Mouse (Mus musculus): ENCODE results near the gene Brd4. TPM values are rescaled to one million over a fixed set of nuclear protein-coding genes. Genes with fewer than 3 reads are reported as not detected.
A peak's percentile ranks its signal among the peaks of the same experiment; 100 is the strongest.

Brd4 gene
- polyA plus RNA-seq, 1 experiment from 2014 or later: 51.0 TPM

DNA sequence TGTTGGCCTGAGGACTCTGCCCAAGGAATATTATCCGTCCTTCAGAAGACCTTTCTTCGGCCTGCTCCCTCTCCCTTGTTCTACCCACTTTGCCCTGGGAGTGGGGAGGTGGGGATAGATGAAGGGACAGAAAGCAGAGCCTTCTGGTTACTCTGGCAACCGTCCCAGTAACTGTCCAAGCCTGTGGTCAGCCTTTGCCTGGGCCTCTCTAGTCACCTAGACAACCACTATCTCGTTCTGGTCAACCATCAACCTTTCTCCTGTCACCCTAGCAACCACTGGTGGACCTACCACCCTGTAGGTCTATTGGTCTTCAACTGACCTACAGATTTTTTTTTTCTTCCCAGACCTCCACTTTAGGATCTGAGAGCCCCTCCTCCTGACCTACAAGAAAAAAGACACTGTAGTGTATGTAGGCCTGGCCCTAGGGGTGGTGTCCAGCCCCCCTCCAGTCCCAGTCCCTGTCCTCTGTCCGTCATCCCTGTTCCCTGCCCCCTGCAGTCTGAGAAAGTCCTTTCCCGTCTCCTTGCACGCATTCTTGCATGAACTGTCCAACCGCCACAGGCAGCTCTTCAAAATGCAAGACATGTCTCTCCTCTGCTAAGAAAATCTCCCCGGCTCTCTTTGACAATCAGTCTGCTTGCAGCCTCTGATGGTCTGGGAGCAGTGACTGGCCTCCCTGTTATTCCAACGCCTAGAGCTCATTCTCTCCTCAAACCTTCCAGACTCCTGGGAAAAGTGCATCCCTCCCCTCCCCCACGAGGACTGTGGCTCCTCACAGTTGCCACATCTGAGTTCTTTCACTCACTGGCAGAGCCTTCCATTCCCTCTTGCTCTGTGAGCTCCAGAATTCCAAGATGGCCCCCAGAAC is 104.7 kb downstream of the Brd4 start:
- H3K4me3 ChIP-seq (ENCODE audit: low read depth, low read length): no peak overlapping the region
- ATAC-seq (peak; percentile 57), DNase-seq (ENCODE audit: low spot score) (peak; percentile 37)
- no peaks in the 10 kb centered on the region for H3K36me3 ChIP-seq (ENCODE audit: control insufficient read depth, insufficient read depth, low read length)
- no peak overlapping the region for H3K9ac ChIP-seq (ENCODE audit: low read length)
- 37% methylated on average over 11 of the region's 11 CpGs for WGBS
- H3K27ac ChIP-seq (ENCODE audit: low read depth, low read length): peak overlapping the region; percentile 53; the same call in 1 of the 2 replicates
- H3K4me1 ChIP-seq (ENCODE audit: control insufficient read depth, insufficient read depth, low read length): peaks cover 3% of the 10 kb centered on the region; the same call in 1 of the 2 replicates
- no peaks in the 10 kb centered on the region for H3K27me3 ChIP-seq (replicated peaks; ENCODE audit: control insufficient read depth, insufficient read depth, low read length)
- H3K4me2 ChIP-seq (ENCODE audit: low read length): no peak overlapping the region
- H3K9me3 ChIP-seq (replicated peaks; ENCODE audit: control insufficient read depth, low read length): no peaks in the 10 kb centered on the region

- no peak overlapping the region for H3K9ac ChIP-seq (ENCODE audit: low read length)
- DNase-seq (ENCODE audit: low spot score): no peak
- peaks cover 3% of the 10 kb centered on the region; the same call in 1 of the 2 replicates for H3K4me1 ChIP-seq (ENCODE audit: control insufficient read depth, insufficient read depth, low read length)
- H3K4me2 ChIP-seq (ENCODE audit: low read length): no peak overlapping the region
- WGBS: 92% methylated on average over 4 of the region's 4 CpGs
- no peaks in the 10 kb centered on the region for H3K27me3 ChIP-seq (replicated peaks; ENCODE audit: control insufficient read depth, insufficient read depth, low read length)
- no peak overlapping the region for H3K27ac ChIP-seq (ENCODE audit: low read depth, low read length)
- no peak for ATAC-seq
- no peaks in the 10 kb centered on the region for H3K9me3 ChIP-seq (replicated peaks; ENCODE audit: control insufficient read depth, low read length)
- H3K36me3 ChIP-seq (ENCODE audit: control insufficient read depth, insufficient read depth, low read length): no peaks in the 10 kb centered on the region
- no peak overlapping the region for H3K4me3 ChIP-seq (ENCODE audit: low read depth, low read length)
Measured at GRCm38 (mm10) chr17:32176919-32177318, 107.6 kb downstream of the Brd4 start.

DNA sequence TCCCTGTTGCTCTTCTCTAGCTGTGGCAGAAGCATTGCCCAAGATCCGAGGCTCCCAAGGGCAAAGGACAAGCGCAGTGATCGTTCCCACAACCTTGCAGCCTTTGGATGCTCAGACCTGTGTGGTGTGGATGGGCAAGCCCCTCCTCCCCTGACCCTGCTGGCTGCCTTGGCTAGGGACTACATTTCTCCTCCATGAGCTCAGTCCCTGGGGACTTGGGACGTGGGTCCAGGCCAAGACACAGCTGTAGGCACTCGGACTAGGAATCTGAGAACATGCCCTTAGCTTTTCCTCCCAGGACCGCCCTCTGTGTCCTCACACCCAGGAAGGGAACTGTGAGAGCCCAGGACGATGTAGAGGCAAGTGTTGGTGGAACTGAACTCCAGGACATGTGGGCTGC is 111.4 kb downstream of the Brd4 start:
- H3K27ac ChIP-seq (ENCODE audit: low read depth, low read length): no peak overlapping the region
- H3K4me2 ChIP-seq (ENCODE audit: low read length): no peak overlapping the region
- H3K9me3 ChIP-seq (replicated peaks; ENCODE audit: control insufficient read depth, low read length): no peaks in the 10 kb centered on the region
- 70% methylated on average over 7 of the region's 7 CpGs for WGBS
- no peaks in the 10 kb centered on the region for H3K4me1 ChIP-seq (ENCODE audit: control insufficient read depth, insufficient read depth, low read length)
- H3K9ac ChIP-seq (ENCODE audit: low read length): no peak overlapping the region
- H3K27me3 ChIP-seq (replicated peaks; ENCODE audit: control insufficient read depth, insufficient read depth, low read length): no peaks in the 10 kb centered on the region
- DNase-seq (ENCODE audit: low spot score) (no peak), ATAC-seq (no peak)
- H3K4me3 ChIP-seq (ENCODE audit: low read depth, low read length): no peak overlapping the region
- H3K36me3 ChIP-seq (ENCODE audit: control insufficient read depth, insufficient read depth, low read length): no peaks in the 10 kb centered on the region

- Histone ChIP-seq H3K4me1 (ENCODE audit: control insufficient read depth, insufficient read depth, low read length) (no peaks in the 10 kb centered on the region), H3K27ac (ENCODE audit: low read depth, low read length) (no peak overlapping the region), H3K4me3 (ENCODE audit: low read depth, low read length) (no peak overlapping the region), H3K4me2 (ENCODE audit: low read length) (no peak overlapping the region), H3K9me3 (replicated peaks; ENCODE audit: control insufficient read depth, low read length) (no peaks in the 10 kb centered on the region), H3K27me3 (replicated peaks; ENCODE audit: control insufficient read depth, insufficient read depth, low read length) (no peaks in the 10 kb centered on the region), H3K9ac (ENCODE audit: low read length) (no peak overlapping the region), H3K36me3 (ENCODE audit: control insufficient read depth, insufficient read depth, low read length) (no peaks in the 10 kb centered on the region)
- ATAC-seq (no peak), DNase-seq (ENCODE audit: low spot score) (no peak)
- 86% methylated on average over 2 of the region's 2 CpGs for WGBS
Measured at GRCm38 (mm10) chr17:32172485-32172884, 112.0 kb downstream of the Brd4 start.

DNA sequence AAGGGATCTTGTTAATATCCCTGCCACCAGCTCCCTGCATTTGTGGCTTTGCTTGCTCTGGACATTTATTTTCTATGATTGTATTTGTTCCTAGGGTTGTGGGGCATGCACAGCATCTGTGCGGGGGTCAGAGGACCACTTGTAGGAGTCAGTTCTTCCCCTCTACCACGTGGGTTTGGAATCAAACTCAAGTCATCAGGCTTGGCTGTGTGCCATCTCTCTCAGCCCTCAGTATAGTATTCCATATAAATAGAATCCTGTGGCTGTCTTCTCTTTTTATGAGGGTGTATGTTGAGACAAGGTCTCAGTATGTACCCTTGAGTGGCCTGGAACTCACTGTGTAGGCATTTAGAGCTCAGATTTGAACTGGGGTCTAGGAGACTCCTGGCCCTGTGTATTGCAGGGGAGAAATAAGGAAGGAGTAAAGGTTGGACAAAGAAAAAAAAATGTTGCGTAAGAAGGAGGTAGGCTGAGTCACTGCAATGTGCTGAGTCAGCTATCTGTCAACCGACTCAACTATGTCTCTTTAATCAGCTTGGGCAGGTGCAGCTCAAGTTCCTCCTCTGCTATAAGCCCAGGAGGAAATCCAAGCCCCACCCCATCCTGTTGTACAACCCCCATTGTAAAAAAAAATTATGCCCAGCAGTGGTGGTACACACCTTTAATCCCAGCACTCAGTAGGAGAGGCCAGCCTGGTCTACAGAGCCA is 114.8 kb downstream of the Brd4 start:
- Histone ChIP-seq H3K9me3 (replicated peaks; ENCODE audit: control insufficient read depth, low read length) (no peaks in the 10 kb centered on the region), H3K27me3 (replicated peaks; ENCODE audit: control insufficient read depth, insufficient read depth, low read length) (no peaks in the 10 kb centered on the region), H3K4me2 (ENCODE audit: low read length) (no peak overlapping the region), H3K36me3 (ENCODE audit: control insufficient read depth, insufficient read depth, low read length) (no peaks in the 10 kb centered on the region), H3K9ac (ENCODE audit: low read length) (no peak overlapping the region), H3K4me1 (ENCODE audit: control insufficient read depth, insufficient read depth, low read length) (peaks cover 4% of the 10 kb centered on the region), H3K4me3 (ENCODE audit: low read depth, low read length) (no peak overlapping the region), H3K27ac (ENCODE audit: low read depth, low read length) (no peak overlapping the region)
- ATAC-seq (no peak), DNase-seq (ENCODE audit: low spot score) (no peak)
- 83% methylated on average over 4 of the region's 4 CpGs for WGBS

- Histone ChIP-seq H3K36me3 (ENCODE audit: control insufficient read depth, insufficient read depth, low read length) (no peaks in the 10 kb centered on the region), H3K4me1 (ENCODE audit: control insufficient read depth, insufficient read depth, low read length) (peaks cover 4% of the 10 kb centered on the region), H3K9me3 (replicated peaks; ENCODE audit: control insufficient read depth, low read length) (no peaks in the 10 kb centered on the region), H3K9ac (ENCODE audit: low read length) (peak within 1 kb of the TSS; percentile 70), H3K27me3 (replicated peaks; ENCODE audit: control insufficient read depth, insufficient read depth, low read length) (no peaks in the 10 kb centered on the region), H3K4me2 (ENCODE audit: low read length) (peak within 1 kb of the TSS; percentile 82), H3K27ac (ENCODE audit: low read depth, low read length) (peak within 1 kb of the TSS; percentile 79), H3K4me3 (ENCODE audit: low read depth, low read length) (peak within 1 kb of the TSS; percentile 43)
- DNase-seq (ENCODE audit: low spot score) (peak; percentile 75), ATAC-seq (peak; percentile 56)
- under 1% methylated on average over 16 of the region's 39 CpGs for WGBS
Measured at GRCm38 (mm10) chr17:32166687-32167086, 117.8 kb downstream of the Brd4 start, which contains the start of gene Notch3. Gene Notch3, minus strand, starts transcription at chr17:32166852.

DNA sequence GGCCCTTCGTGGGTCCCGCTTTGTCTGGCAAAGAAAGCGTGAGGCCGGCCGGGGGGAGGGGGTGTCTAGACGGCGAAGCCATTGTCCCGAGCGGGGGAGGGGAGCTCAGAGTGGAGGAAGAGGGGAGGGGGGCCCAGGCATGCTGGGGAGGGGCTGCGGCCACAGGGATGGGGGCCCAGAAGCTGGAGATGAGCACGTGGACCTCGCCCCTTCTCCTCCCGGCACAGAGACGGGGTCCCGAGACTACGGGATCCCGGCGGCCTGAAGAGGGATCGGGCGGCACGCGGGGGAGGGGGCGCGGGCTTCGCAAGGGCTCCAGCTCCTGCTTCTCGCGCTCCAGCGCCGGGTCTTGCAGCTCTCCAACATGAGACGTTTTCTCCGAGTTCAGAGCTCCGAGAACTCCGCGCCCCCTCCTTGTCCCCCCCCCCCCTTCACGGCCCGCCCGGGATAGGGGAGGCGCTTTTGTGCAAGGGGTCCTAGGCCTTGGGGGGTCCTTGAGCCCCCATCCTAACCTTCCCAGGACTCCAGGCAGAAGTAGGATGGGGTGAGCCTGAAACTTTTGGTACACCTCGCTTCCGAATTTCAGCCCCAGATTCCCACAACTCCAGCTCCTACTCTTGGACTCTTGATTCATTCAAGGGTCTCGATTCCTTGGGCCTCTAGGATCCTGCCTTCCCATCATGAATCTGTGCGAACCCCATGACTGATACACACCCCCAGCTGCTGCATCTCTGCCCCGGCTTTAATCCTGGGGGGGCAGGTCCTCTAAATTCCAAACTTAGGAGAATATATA is 118.5 kb downstream of the Brd4 start:
- no peaks in the 10 kb centered on the region for H3K27me3 ChIP-seq (replicated peaks; ENCODE audit: control insufficient read depth, insufficient read depth, low read length)
- no peaks in the 10 kb centered on the region for H3K36me3 ChIP-seq (ENCODE audit: control insufficient read depth, insufficient read depth, low read length)
- DNase-seq (ENCODE audit: low spot score) (peak; percentile 91), ATAC-seq (peak; percentile 69)
- peak overlapping the region; percentile 43 for H3K4me3 ChIP-seq (ENCODE audit: low read depth, low read length)
- H3K4me1 ChIP-seq (ENCODE audit: control insufficient read depth, insufficient read depth, low read length): peaks cover 4% of the 10 kb centered on the region
- no peaks in the 10 kb centered on the region for H3K9me3 ChIP-seq (replicated peaks; ENCODE audit: control insufficient read depth, low read length)
- H3K9ac ChIP-seq (ENCODE audit: low read length): peak overlapping the region; percentile 70
- H3K4me2 ChIP-seq (ENCODE audit: low read length): peak overlapping the region; percentile 82
- WGBS: under 1% methylated on average over 37 of the region's 43 CpGs
- peak overlapping the region; percentile 79 for H3K27ac ChIP-seq (ENCODE audit: low read depth, low read length)

GRCm38 (mm10) chr17:32165266-32165802 is 119.2 kb downstream of the Brd4 start:
- H3K27me3 ChIP-seq (replicated peaks; ENCODE audit: control insufficient read depth, insufficient read depth, low read length): no peaks in the 10 kb centered on the region
- H3K4me3 ChIP-seq (ENCODE audit: low read depth, low read length): peak overlapping the region; percentile 43
- H3K4me2 ChIP-seq (ENCODE audit: low read length): peak overlapping the region; percentile 82
- no peaks in the 10 kb centered on the region for H3K9me3 ChIP-seq (replicated peaks; ENCODE audit: control insufficient read depth, low read length)
- DNase-seq (ENCODE audit: low spot score) (no peak), ATAC-seq (peak; percentile 77)
- WGBS: 5% methylated on average over 9 of the region's 9 CpGs
- peaks cover 4% of the 10 kb centered on the region for H3K4me1 ChIP-seq (ENCODE audit: control insufficient read depth, insufficient read depth, low read length)
- peak overlapping the region; percentile 79 for H3K27ac ChIP-seq (ENCODE audit: low read depth, low read length)
- H3K36me3 ChIP-seq (ENCODE audit: control insufficient read depth, insufficient read depth, low read length): no peaks in the 10 kb centered on the region
- peak overlapping the region; percentile 70 for H3K9ac ChIP-seq (ENCODE audit: low read length)

Data from forebrain, embryonic 14.5 days (tissue).